Mouse (Mus musculus) frontal cortex, postnatal 25 days (tissue): Measurements from ENCODE around the gene Tex11.
"Not testable (repeated sequence)": the region's sequence is repeated elsewhere in the genome, so short reads cannot be mapped to it uniquely, and the experiment has no call there.

Experiments used
- DNase-seq, 2 experiments: peaks; one replicate each; pipeline ENCODE4 v3.0.0; 2022; ENCODE audit warnings: low spot score in 2 of 2

Gene Tex11

GRCm38 (mm10) chrX:101059541-101059940, at the start of gene Tex11:
Gene Tex11 (minus strand): TSS chrX:101059667.
- DNase-seq: no peak

- no peak for DNase-seq
Observed at GRCm38 (mm10) chrX:101085920-101086319, 26.5 kb upstream of the Tex11 start, which contains the start of gene Slc7a3. Gene Slc7a3 (minus strand): TSS chrX:101086020.

- DNase-seq: not testable (repeated sequence)
Observed at GRCm38 (mm10) chrX:101085211-101085610, 25.7 kb upstream of the Tex11 start.

GRCm38 (mm10) chrX:101084192-101084591, 24.7 kb upstream of the Tex11 start:
- no peak for DNase-seq

GRCm38 (mm10) chrX:101065245-101065644, 5.8 kb upstream of the Tex11 start:
- DNase-seq: no peak

- no peak for DNase-seq
Observed at GRCm38 (mm10) chrX:101063503-101063902, 4.0 kb upstream of the Tex11 start.

- DNase-seq: no peak
Observed at GRCm38 (mm10) chrX:100943640-100944039, 115.8 kb downstream of the Tex11 start.

- DNase-seq: no peak
Observed at GRCm38 (mm10) chrX:100839211-100839610, 220.3 kb downstream of the Tex11 start.

GRCm38 (mm10) chrX:100832806-100833205, 226.7 kb downstream of the Tex11 start:
- no peak for DNase-seq

GRCm38 (mm10) chrX:100825557-100825956, 233.9 kb downstream of the Tex11 start:
- DNase-seq: no peak

- DNase-seq: no peak
Observed at GRCm38 (mm10) chrX:100821149-100821548, 238.3 kb downstream of the Tex11 start.

- DNase-seq: no peak
Observed at GRCm38 (mm10) chrX:100818681-100819080, 240.8 kb downstream of the Tex11 start.

GRCm38 (mm10) chrX:100815766-100816165, 243.7 kb downstream of the Tex11 start:
- DNase-seq: no peak

- DNase-seq: no peak
Observed at GRCm38 (mm10) chrX:100814139-100814538, 245.3 kb downstream of the Tex11 start.

- no peak for DNase-seq
Observed at GRCm38 (mm10) chrX:100811129-100811528, 248.3 kb downstream of the Tex11 start.

- DNase-seq: no peak
Observed at GRCm38 (mm10) chrX:100802034-100802433, 257.4 kb downstream of the Tex11 start.

GRCm38 (mm10) chrX:100800643-100801042, 258.8 kb downstream of the Tex11 start:
- DNase-seq: no peak

- DNase-seq: no peak
Observed at GRCm38 (mm10) chrX:100797851-100798527, 261.5 kb downstream of the Tex11 start.

GRCm38 (mm10) chrX:100797370-100797769, 262.1 kb downstream of the Tex11 start:
- DNase-seq: no peak

GRCm38 (mm10) chrX:100796741-100797090, 262.8 kb downstream of the Tex11 start:
- no peak for DNase-seq

GRCm38 (mm10) chrX:100796041-100796740, 263.3 kb downstream of the Tex11 start:
- DNase-seq: no peak

GRCm38 (mm10) chrX:100789322-100789721, 270.1 kb downstream of the Tex11 start:
- DNase-seq: no peak
